Mouse (Mus musculus): Measurements from ENCODE around the gene Tbc1d2.

Tbc1d2 gene

GRCm38 (mm10) chr4:46650086-46650753 is at the start of gene Tbc1d2:
Gene Tbc1d2, minus strand, starts transcription at chr4:46650209.
- peak; percentile 84 to 91 for DNase-seq (ENCODE audit: low spot score in 2 of 2)

- no peak for DNase-seq (ENCODE audit: low spot score in 2 of 2)
These were observed 46.5 kb upstream of the Tbc1d2 start for GRCm38 (mm10) chr4:46696467-46696866.

- peak in 1 of 2 experiments; percentile 62 for DNase-seq (ENCODE audit: low spot score in 2 of 2)
These were observed 40.6 kb upstream of the Tbc1d2 start for GRCm38 (mm10) chr4:46690565-46690964.

- no peak for DNase-seq (ENCODE audit: low spot score in 2 of 2)
These were observed 40.0 kb upstream of the Tbc1d2 start for GRCm38 (mm10) chr4:46690023-46690420.

GRCm38 (mm10) chr4:46689397-46690022 is 39.5 kb upstream of the Tbc1d2 start:
- DNase-seq (ENCODE audit: low spot score in 2 of 2) = peak; percentile 74 to 87

- DNase-seq (ENCODE audit: low spot score in 2 of 2) = no peak
These were observed 38.3 kb upstream of the Tbc1d2 start for GRCm38 (mm10) chr4:46688213-46688832.

- peak in 1 of 2 experiments; percentile 50 for DNase-seq (ENCODE audit: low spot score in 2 of 2)
These were observed 34.2 kb upstream of the Tbc1d2 start for GRCm38 (mm10) chr4:46684160-46684559.

- no peak for DNase-seq (ENCODE audit: low spot score in 2 of 2)
These were observed 26.6 kb upstream of the Tbc1d2 start for GRCm38 (mm10) chr4:46676646-46677045.

GRCm38 (mm10) chr4:46675992-46676391 is 26.0 kb upstream of the Tbc1d2 start:
- no peak for DNase-seq (ENCODE audit: low spot score in 2 of 2)

GRCm38 (mm10) chr4:46675272-46675785 is 25.3 kb upstream of the Tbc1d2 start:
- DNase-seq (ENCODE audit: low spot score in 2 of 2) = no peak

- no peak for DNase-seq (ENCODE audit: low spot score in 2 of 2)
These were observed 18.6 kb upstream of the Tbc1d2 start for GRCm38 (mm10) chr4:46668620-46669019.

GRCm38 (mm10) chr4:46666420-46666819 is 16.4 kb upstream of the Tbc1d2 start:
- no peak for DNase-seq (ENCODE audit: low spot score in 2 of 2)

GRCm38 (mm10) chr4:46665371-46665774 is 15.4 kb upstream of the Tbc1d2 start:
- DNase-seq (ENCODE audit: low spot score in 2 of 2) = peak in 1 of 2 experiments; percentile 39

GRCm38 (mm10) chr4:46664123-46665009 is 14.4 kb upstream of the Tbc1d2 start:
- peak in 1 of 2 experiments; percentile 47 for DNase-seq (ENCODE audit: low spot score in 2 of 2)

- DNase-seq (ENCODE audit: low spot score in 2 of 2) = no peak
These were observed 11.4 kb upstream of the Tbc1d2 start for GRCm38 (mm10) chr4:46661433-46661832.

GRCm38 (mm10) chr4:46658946-46659345 is 8.9 kb upstream of the Tbc1d2 start:
- DNase-seq (ENCODE audit: low spot score in 2 of 2) = no peak

- peak; percentile 64 to 82 for DNase-seq (ENCODE audit: low spot score in 2 of 2)
These were observed 7.1 kb upstream of the Tbc1d2 start for GRCm38 (mm10) chr4:46657116-46657515.

- DNase-seq (ENCODE audit: low spot score in 2 of 2) = no peak
These were observed 5.9 kb upstream of the Tbc1d2 start for GRCm38 (mm10) chr4:46655956-46656355.

GRCm38 (mm10) chr4:46655298-46655697 is 5.3 kb upstream of the Tbc1d2 start:
- DNase-seq (ENCODE audit: low spot score in 2 of 2) = no peak

GRCm38 (mm10) chr4:46649161-46649560 is 848 bp downstream of the Tbc1d2 start:
- no peak for DNase-seq (ENCODE audit: low spot score in 2 of 2)

GRCm38 (mm10) chr4:46643676-46644112 is 6.3 kb downstream of the Tbc1d2 start:
- no peak for DNase-seq (ENCODE audit: low spot score in 2 of 2)

All from cerebellum, postnatal 4 days (tissue).